Mouse (Mus musculus) layer of hippocampus, adult 2 months (tissue): Measurements from ENCODE around the gene Tsacc. TPM values are rescaled to one million over a fixed set of nuclear protein-coding genes. Genes with fewer than 3 reads are reported as not detected.
A peak's percentile ranks its signal among the peaks of the same experiment; 100 is the strongest.
"Not testable (repeated sequence)": the region's sequence is repeated elsewhere in the genome, so short reads cannot be mapped to it uniquely, and the experiment has no call there.

Experiments used
- DNase-seq, 2 experiments: peaks; one replicate each; pipeline ENCODE4 v3.0.0; 2022; ENCODE audit warnings: low spot score in 2 of 2
- H3K27ac ChIP-seq: fragments of 200-600 bp; 2 replicates; pipeline ENCODE4 v1.8.1; 2022
- H3K4me3 ChIP-seq: fragments of 200-600 bp; 2 replicates; pipeline ENCODE4 v1.8.1; 2022; ENCODE audit warnings: mild to moderate bottlenecking
- CTCF ChIP-seq: fragments of 200-600 bp; conservative IDR thresholded peaks from 2 replicates; pipeline ENCODE4 v1.8.1; 2022; ENCODE audit warnings: antibody characterized with exemption, mild to moderate bottlenecking, moderate library complexity
- total RNA-seq, 2 experiments: library from RNA; stranded (reverse); gene quantifications; 2 replicates each; pipeline ENCODE4 v1.2.3; 2021

Gene Tsacc
- total RNA-seq, 2 experiments from 2014 or later = 3.0 to 5.2 TPM

- TF ChIP-seq CTCF = no peak
- H3K27ac ChIP-seq = no peak overlapping the region
- no peak overlapping the region for H3K4me3 ChIP-seq
- no peak for DNase-seq
These were observed 2.4 kb upstream of the Tsacc start for GRCm38 (mm10) chr3:88299172-88299571.

DNA sequence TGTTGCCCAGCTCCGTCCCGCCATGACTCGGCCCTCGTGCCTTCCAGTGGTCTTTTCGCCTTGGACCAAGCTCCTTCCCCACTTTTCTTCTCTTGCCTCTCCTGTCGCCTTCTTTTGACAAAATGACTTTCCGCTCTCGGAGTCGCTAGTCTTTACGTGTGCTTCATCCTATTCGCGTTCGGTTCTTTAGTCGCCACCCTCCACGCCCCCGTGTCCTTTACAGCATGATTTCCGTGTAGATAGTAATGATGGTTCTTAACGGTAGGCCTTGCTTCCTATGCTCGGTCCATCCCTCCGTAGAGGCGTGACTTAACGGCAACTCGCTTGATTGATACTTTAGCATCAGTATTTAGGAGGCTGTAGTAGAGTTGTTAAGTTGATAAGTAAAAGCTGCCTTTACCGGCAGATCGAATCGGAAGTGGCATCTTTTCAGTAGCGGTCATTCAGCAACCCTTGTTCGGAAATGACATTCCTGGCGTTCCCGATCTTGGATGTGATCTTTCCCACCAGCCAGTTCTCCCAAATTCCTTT, 587 bp upstream of the Tsacc start:
- peak overlapping the region; percentile 96 for H3K27ac ChIP-seq
- no peak for TF ChIP-seq CTCF
- peak overlapping the region; percentile 96 for H3K4me3 ChIP-seq
- peak; percentile 52 to 57 for DNase-seq

GRCm38 (mm10) chr3:88296110-88296560, 664 bp downstream of the Tsacc start:
- TF ChIP-seq CTCF = no peak

DNA sequence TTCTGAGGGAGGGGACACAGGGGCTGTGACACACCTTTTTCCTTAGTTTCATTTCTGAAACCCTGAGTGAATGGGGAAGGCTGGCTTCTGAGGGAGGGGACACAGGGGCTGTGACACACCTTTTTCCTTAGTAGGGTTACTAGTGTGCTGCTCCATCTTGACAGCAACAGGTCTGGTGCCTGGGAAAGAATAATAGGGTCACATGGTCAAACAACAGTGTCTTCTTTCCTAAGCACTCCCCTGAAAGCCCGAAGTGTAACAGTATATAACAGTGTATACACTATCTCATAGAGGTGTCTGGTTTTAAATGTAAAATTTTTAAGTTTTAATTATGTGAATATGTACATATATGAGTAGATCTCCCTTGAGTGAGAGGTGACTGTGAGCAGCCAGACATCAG, 1.5 kb downstream of the Tsacc start:
- not testable (repeated sequence) for DNase-seq, H3K27ac ChIP-seq, H3K4me3 ChIP-seq

More at GRCm38 (mm10) chr3:88296110-88296560, 664 bp downstream of the Tsacc start:
- no peak for DNase-seq
- H3K4me3 ChIP-seq = peak overlapping the region; percentile 96
- H3K27ac ChIP-seq = peak overlapping the region; percentile 88

GRCm38 (mm10) chr3:88291970-88292369, 4.8 kb downstream of the Tsacc start:
- peak; percentile 75 for TF ChIP-seq CTCF
- peak in 1 of 2 experiments; percentile 13 for DNase-seq
- H3K27ac ChIP-seq = no peak overlapping the region

GRCm38 (mm10) chr3:88288133-88288713, 8.6 kb downstream of the Tsacc start:
- not testable (repeated sequence) for DNase-seq, H3K4me3 ChIP-seq, H3K27ac ChIP-seq

More at GRCm38 (mm10) chr3:88291970-88292369, 4.8 kb downstream of the Tsacc start:
- H3K4me3 ChIP-seq = no peak overlapping the region

DNA sequence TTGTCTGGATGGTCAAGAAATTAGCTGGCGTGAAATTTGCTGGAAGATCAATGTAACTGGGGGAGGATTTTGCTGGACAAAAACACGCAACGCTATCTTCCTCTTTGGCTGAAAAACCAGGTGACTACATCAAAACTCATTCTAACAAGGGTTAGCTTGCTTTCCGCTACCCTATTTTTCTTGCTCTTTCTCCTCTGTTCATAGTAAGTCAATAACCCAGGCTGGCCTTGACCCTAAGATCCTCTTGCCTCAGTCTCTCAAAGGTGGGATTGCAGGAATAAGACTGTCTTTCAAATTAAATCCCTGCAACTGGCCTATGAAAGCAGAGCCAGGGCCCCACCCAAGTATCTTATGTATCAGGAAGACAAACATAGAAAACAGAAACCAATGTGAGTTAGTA, 9.7 kb downstream of the Tsacc start, which contains the start of gene Gm38392:
Gene Gm38392 (minus strand): TSS at position 101 of the 400 bp plus-strand sequence.
- no peak for TF ChIP-seq CTCF
- Histone ChIP-seq H3K27ac (no peak within 1 kb of the TSS), H3K4me3 (no peak within 1 kb of the TSS)
- no peak for DNase-seq

- H3K27ac ChIP-seq, DNase-seq, H3K4me3 ChIP-seq: not testable (repeated sequence)
These were observed 11.3 kb downstream of the Tsacc start for GRCm38 (mm10) chr3:88285565-88285895.

DNA sequence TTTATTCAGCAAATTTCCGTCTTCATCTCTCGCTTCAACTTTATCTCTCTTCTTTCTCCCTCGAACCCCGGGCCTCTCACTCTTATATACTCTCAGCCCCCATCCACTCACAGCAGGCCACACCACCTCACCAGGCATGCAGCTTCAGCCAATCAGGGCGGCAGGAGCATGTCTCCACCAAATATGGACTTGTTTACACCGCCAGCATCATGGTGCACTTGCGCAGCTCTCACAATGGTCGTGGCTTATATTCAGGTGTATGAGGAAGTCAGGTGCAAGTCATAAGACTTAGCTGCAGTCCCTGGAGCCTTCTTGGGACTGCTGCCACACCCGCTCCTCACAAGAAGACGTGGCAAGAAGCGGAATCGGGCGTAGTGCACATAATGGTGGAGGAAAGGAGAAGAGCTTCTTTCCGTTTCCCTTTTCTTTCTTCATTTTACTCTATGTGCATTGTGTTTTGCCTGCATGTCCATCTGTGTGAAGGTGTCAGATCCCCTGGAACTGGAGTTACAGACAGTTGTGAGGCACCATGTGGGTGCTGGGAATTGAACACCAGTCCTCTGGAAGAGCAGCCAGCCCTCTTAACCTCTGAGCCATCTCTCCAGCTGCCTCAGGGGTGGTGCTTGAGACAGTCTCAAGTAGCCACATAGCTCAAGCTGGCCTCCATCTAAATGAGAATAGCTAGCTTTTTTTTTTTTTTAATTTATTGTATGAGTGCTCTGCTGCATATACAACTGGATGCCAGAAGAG, 11.8 kb downstream of the Tsacc start:
- DNase-seq = not testable (repeated sequence)

DNA sequence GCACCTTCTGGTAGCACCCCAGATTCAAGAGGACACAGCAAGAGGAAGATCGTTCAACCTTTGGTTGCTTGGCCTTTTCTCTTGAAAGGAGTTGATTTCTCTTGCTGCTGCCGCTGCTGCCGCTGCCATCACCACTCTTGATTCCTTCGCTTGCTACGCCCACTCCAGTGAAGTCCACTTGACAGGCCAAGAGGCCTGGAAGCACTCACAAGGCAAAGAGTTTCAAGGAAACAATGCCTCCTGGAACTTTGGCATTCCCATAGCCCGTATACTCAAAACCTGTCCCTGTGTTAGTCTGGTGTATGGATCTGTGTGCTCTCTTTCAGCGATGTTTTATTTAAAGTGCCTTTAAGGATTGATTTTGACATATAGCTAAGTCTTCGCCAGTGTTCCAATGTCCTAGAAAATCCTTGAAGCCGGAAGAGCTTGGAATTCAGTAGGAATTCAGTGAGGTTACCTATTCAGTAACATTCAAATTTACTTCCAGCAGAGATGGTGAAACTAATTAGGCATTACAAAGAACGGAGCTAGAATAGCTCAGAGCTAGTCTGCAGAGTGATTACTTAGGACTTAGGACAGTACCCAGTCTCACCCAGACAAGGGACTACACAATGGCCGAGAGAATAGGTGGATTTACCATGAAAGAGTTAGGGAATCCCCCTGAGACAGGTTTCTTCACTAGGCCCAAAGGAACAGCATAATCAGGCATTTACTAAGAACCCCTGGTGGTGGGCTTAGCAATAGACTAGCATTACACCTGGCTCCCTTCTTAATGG, 15.5 kb downstream of the Tsacc start:
- not testable (repeated sequence) for DNase-seq, H3K27ac ChIP-seq, H3K4me3 ChIP-seq

More for the DNA sequence above, 11.8 kb downstream of the Tsacc start:
- not testable (repeated sequence) for H3K4me3 ChIP-seq, H3K27ac ChIP-seq

GRCm38 (mm10) chr3:88280035-88280434, 16.8 kb downstream of the Tsacc start:
- Histone ChIP-seq H3K4me3 (no peak overlapping the region), H3K27ac (no peak overlapping the region)
- TF ChIP-seq CTCF = no peak
- DNase-seq = no peak

DNA sequence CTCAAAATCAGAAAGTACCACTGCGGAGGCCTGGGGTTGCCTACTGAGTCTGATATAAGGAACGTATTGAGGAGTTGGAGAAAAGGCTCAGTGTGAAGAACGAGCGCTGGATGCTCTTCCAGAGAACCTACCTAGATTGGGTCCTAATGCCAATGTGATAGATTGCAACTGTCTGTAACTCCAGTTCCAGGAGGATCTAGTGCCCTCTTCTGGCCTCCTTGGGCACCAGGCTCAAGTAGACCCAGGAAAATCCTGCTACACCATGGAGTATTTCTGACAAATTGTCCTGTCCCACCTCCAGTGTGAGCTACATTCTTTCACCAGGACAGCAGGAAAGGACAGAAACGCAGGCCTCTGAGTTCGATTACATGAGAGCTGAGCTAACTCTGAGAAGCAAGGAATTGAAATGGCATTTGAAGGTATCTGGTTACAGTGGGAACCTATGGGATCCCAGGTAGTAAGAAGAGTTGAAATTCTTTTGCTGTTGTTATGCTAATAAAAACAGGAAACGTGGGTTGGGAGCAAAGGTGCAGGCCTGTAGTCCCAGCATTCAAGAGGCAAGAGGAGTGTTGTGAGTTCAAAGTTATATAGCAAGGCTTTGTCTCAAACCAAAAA, 20.2 kb downstream of the Tsacc start:
- DNase-seq = peak in 1 of 2 experiments; percentile 42
- Histone ChIP-seq H3K4me3 (no peak overlapping the region), H3K27ac (no peak overlapping the region)
- TF ChIP-seq CTCF = peak; percentile 81

DNA sequence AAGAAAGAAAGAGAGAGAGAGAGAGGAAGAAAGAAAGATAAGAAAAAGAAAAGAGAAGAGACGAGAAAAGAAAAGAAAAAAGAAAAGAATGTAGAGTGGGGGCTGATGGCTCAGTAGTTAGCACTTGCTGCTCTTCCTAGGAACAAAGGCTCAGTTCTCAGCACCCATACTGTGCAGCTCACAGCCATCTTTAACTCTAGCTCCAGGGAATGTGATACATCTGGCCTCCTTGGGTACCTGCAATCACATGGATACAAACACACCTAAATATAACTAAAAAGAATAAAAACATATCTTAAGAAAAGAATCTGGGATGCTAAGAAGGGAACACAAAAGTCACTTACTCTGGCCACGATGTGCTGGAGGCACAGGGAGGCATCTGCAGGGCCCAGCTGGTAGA, 20.7 kb downstream of the Tsacc start:
- H3K4me3 ChIP-seq = no peak overlapping the region
- DNase-seq = no peak
- no peak overlapping the region for H3K27ac ChIP-seq
- TF ChIP-seq CTCF = no peak
